Mouse (Mus musculus) left cerebral cortex, postnatal 14 days (tissue): ENCODE results near the gene Atoh8. TPM values are rescaled to one million over a fixed set of nuclear protein-coding genes. Genes with fewer than 3 reads are reported as not detected.

ENCODE experiments used
- DNase-seq, 2 experiments: peaks; one replicate each; pipeline ENCODE4 v3.0.0; 2021 to 2022; ENCODE audit warnings: low spot score in 2 of 2, mixed read lengths in 1 of 2
- intact Hi-C: fragments of 180-260 bp; cut with DNase I; formaldehyde crosslinking; loops from one replicate; pipeline ENCODE4 v1.15.1; 2025
- total RNA-seq, 2 experiments: library from RNA; stranded (reverse); gene quantifications; 2 replicates each; pipeline ENCODE4 v1.2.3; 2021

Gene Atoh8
- total RNA-seq, 2 experiments from 2014 or later = 1.2 to 1.3 TPM

DNA sequence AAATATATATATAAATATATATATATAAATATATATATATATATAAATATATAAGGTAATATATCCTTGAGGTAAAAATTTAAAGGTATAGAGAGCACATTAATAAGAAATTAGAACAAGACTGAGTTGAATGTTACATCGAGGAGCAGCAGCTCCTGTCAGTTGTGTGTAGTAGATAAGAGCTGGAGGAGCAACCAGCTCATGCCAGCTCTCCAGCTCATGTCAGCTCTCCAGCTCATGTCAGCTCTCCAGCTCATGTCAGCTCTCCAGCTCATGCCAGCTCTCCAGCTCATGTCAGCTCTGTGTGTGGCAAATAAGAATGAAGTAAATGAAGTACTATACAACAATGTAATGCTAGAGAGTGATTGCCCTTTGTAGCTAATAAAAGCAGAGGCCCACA is 62.0 kb downstream of the Atoh8 start:
- no peak for DNase-seq
- intact Hi-C loops = no loop called here

DNA sequence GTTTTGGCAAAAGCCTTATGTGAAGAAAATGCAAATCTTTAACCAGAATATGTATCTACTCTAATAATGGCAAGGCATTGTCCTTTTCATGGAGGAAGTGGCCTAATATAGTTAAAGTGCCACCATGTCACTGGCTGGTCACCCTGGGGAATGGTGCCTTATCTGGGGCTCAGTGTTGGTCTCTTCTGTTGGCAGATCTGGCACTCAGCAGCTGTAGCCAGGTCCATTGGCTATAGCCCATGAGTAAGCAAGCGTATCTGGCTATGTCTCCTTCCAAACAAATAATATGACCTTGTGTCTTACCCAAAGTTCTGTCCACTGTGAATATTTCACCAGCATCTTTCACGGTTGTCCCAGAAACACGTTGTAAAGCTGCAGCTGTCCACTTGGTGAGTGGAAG is 64.0 kb downstream of the Atoh8 start:
- DNase-seq = no peak
- intact Hi-C loops = no loop called here

DNA sequence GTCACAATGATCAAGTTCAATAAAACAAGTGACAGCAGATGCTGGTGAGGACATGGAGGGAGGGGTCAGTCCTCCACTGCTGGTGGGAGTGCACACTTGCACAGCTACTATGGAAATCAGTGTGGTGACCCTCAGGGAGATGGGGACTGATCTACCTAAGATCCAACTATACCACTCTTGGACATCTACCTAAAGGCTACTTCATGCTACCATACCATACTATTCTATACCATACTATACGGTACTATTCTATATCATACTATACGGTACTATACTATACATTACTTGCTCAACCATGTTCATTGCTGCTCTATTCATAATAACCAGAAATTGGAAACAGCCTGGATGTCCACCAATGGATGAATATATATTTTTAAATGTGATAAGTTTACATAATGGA is 69.5 kb downstream of the Atoh8 start:
- intact Hi-C loops = loop anchor here (2.0 kb wide), 1 partner anchor 237 kb away; no protein-coding TSS in a partner anchor
- DNase-seq = no peak

DNA sequence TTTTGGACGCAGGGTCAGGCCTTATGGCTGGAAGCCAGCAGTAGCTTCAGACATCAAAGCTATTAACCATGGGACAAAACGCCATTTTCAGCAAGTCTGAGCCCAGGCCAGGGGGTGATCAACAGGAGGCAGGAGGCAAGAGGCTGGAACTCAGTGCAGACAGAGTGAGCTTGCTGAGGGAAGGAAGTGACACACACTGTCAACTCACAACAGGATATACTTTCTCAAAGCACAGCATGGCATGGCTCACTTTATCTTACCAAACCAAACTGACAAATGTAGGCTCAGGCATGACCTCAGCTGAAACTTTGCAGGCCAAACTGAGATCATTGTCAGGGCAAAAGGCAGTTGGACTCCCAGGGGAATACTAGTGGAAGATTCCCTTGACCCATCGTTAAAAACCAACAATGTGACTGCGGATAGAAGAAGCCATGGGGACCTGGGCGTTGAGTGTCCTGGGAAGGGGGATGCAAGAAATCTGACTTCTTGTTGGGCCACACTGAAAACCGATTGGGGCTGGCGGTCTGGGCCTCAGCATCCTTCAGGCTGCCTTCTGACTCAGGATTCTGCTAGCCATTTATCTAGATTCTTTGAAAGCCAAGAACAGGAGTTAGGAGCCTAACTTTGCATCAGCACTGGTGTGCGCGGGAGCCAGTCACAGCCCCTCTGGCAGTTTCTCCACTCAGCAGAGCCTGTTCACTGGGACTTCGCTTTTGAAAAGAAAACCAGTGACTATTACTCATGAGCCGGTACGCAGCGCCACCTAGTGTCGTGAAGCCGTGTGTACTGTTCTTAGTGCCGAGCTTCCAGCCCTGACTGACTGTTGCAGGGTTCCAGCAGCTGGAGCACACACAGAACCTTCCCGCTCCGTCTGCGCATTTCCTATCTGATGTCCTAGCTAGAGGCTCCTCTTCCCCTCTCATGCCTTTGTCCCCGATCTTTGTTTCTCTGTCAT is 70.8 kb downstream of the Atoh8 start:
- DNase-seq = peak; percentile 95
- intact Hi-C loops = loop anchor here (2.0 kb wide), 1 partner anchor 236 kb away; no protein-coding TSS in a partner anchor

DNA sequence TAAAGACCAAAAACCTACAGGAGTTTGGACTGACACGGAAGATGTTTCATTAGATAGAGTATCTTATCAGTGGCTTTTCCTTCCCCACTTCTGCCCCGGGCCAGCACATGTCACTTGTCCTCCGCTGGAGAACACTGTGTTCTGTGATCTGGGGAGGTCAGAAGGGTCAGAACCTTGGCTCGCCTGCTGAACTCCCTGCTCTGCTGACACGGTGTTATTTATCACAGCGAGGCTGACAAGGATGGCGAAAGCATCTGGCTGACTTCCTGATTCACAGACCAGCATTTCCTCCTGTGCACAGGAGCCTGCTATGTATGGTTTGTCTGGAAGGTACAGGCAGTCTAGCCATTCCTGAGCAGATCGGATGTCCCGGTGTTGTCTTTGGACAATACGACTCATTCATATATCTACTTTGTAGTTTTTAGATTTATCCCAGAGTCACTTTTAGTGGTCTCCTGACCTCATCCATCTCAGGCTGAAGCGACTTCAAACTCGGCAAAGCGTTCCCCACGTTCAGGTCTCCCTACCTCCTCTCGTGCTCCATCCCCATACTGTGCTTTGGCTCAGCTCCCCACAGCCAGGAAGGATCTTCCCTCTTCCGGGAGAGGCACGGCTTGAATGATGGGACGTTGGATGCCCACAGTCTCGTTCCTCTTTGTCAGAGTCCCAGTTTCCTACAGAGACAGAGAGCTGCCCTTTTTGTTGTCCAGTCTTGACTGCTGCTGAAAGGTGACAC is 73.1 kb downstream of the Atoh8 start:
- peak in 1 of 2 experiments; percentile 54 for DNase-seq
- intact Hi-C loops = no loop called here

DNA sequence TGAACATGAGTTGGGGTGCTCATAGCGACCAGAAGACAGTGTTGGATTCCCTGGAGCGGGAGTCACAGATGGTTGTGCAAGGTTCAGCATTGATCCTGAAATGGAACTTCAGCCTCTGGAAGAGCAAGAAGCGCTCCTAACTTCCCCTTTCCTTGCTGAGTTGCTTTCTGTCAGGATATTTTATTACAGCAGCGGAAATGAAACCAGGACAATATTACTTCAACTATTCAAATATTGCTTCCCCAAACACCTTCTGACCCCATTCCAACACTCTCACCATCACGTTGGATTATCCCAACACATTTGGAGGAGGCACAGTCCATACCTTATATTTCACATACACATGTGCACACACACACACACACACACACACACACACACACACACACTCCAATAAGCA is 73.6 kb downstream of the Atoh8 start:
- intact Hi-C loops = no loop called here
- no peak for DNase-seq

DNA sequence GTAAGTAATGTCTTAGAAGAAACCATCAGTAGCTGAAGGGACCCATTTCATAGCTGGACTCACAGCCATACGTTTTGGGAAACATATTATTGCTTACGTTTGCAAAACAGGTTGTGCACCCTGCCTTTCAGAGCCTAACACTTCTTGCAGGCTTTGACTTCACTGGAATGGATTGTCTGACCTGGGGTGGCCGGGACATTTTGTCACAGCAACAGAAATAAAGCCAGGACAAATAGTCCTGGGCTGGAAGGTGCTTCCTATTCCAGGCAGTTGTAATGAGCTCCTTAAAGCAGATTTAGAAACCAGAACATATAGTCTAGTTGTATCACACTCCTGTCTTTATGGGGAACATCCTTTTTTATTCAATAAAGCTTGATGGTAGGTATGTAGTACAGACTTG is 74.4 kb downstream of the Atoh8 start:
- intact Hi-C loops = no loop called here
- no peak for DNase-seq

DNA sequence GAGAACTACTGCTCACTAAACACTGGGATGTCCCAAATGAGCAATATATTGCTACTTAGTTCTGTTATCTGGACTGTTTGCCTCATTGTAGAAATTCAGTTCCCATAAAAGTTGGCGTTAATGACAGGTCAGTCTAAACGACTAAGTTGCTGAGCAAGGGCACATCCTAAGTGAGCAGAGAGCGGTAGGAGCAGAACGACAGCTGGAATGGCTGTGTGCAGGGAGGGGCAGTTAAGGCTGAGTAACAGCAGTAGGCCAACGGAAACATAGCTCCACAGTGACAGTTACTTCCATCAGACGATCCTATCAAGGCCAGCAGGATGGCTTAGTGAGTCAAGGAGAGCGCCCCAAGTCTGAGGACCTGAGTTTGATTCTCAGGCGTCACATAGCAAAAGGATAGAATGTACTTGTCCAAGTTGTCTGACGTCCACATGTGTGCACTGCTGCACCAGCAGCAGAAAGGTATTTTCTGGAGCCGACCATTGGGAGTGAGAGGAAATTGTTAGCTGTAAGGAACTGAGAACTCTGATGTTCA is 75.4 kb downstream of the Atoh8 start:
- intact Hi-C loops = no loop called here
- DNase-seq = no peak

DNA sequence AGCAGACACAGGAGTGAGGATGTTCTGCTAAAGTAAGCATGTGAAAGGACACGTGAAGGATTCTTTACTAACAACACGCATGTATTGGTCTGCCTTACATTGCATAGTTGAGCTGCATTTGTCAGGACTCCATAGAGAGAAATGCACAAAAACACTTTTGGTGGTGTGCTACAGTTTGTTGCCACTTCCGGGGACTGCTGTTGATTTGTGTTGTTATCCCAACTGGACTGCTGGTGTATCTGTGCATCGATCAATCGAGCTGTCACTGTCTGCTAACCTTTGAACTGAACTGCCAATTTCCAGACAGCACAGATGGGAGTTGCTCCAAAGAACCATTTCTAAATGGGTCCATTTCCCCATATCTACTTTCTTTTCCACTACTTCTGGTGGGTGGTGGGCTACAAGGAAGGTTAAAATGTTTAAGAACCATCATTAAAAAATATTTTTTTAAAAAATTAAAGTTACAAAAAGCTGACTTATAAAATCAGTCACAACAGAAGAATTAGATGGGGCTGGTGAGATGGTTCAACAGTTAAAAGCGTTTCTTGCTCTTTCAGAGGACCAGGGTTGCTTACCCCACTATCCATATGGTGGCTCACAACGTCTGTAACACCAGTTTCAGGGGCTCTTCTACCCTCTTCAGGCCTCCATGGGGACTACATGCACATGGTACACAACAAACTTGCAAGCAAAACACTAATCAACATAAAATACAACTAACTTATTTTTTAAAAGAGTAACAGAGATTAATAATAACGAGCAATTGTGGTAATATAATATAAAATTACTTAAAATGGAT is 76.2 kb downstream of the Atoh8 start:
- no peak for DNase-seq
- intact Hi-C loops = no loop called here

Other genes with a start within 250 kb of the Atoh8 start
- gene St3gal5, start 138.0 kb downstream of the Atoh8 start, total RNA-seq = 100 to 1,000 TPM; 136 to 139 TPM
- not detected for gene Sftpb, start 69.0 kb upstream of the Atoh8 start, total RNA-seq
- gene Usp39, start 109.6 kb upstream of the Atoh8 start, total RNA-seq = 10 to 100 TPM; 34.3 to 34.9 TPM
- gene 0610030E20Rik, start 111.7 kb upstream of the Atoh8 start, total RNA-seq = 10 to 100 TPM; 13.2 to 15.4 TPM
- 10 to 100 TPM; 10.4 to 11.8 TPM for gene Tmem150a, start 119.9 kb upstream of the Atoh8 start, total RNA-seq
- gene Rnf181, start 131.4 kb upstream of the Atoh8 start, total RNA-seq = 10 to 100 TPM; 70.4 to 73.7 TPM
- 1 to 10 TPM; 4.2 to 7.1 TPM for gene Vamp5, start 144.9 kb upstream of the Atoh8 start, total RNA-seq
- 10 to 100 TPM in 1 of 2 experiments, 1 to 10 TPM in 1; 9.6 to 11.0 TPM for gene Vamp8, start 155.1 kb upstream of the Atoh8 start, total RNA-seq
- gene Ggcx, start 178.7 kb upstream of the Atoh8 start, total RNA-seq = 10 to 100 TPM; 22.3 to 23.1 TPM
- gene Mat2a, start 204.0 kb upstream of the Atoh8 start, total RNA-seq = 100 to 1,000 TPM; 170 to 173 TPM